Mouse (Mus musculus) MEL (cell line): ENCODE data around the gene BC035044.

ENCODE experiments used
- CTCF ChIP-seq, 3 experiments: IDR thresholded peaks in 2 of 3; conservative IDR thresholded peaks in 1 of 3; 2 replicates each; pipeline ENCODE4 v1.5.1; 2011 to 2012; ENCODE audit warnings: low read length in 3 of 3, low read depth in 2 of 3, mild to moderate bottlenecking in 2 of 3, improper control_type of control experiment in 1 of 3, inconsistent platforms in 1 of 3, mixed read lengths in 1 of 3, moderate library complexity in 1 of 3; ENCODE audit not compliant: control insufficient read depth in 1 of 3, insufficient read depth in 1 of 3, poor library complexity in 1 of 3, severe bottlenecking in 1 of 3
- EP300 ChIP-seq, 2 experiments: IDR thresholded peaks; 2 replicates each; pipeline ENCODE4 v1.6.1; 2011; ENCODE audit warnings: improper control_type of control experiment in 2 of 2, low read length in 2 of 2, low read depth in 1 of 2, mild to moderate bottlenecking in 1 of 2
- MEF2A ChIP-seq: IDR thresholded peaks from 2 replicates; pipeline ENCODE4 v1.6.1; 2014; ENCODE audit warnings: low read depth, mild to moderate bottlenecking, inconsistent platforms, low read length, improper control_type of control experiment; ENCODE audit not compliant: poor library complexity, insufficient replicate concordance, severe bottlenecking; ENCODE audit errors: extremely low read depth
- MYB ChIP-seq: IDR thresholded peaks from 2 replicates; pipeline ENCODE4 v1.6.1; 2011; ENCODE audit warnings: mild to moderate bottlenecking, low read depth, low read length, improper control_type of control experiment
- POLR2A ChIP-seq, 2 experiments: IDR thresholded peaks; 2 replicates each; pipeline ENCODE4 v1.6.1; 2011 to 2012; ENCODE audit warnings: low read length in 2 of 2, mild to moderate bottlenecking in 2 of 2, control low read depth in 1 of 2, improper control_type of control experiment in 1 of 2, low read depth in 1 of 2, moderate library complexity in 1 of 2; ENCODE audit not compliant: control insufficient read depth in 1 of 2, insufficient read depth in 1 of 2, poor library complexity in 1 of 2
- TAL1 ChIP-seq: IDR thresholded peaks from 2 replicates; pipeline ENCODE4 v1.6.1; 2012; ENCODE audit warnings: mild to moderate bottlenecking, inconsistent platforms, low read length, moderate library complexity, mixed read lengths
- TBP ChIP-seq: IDR thresholded peaks from 2 replicates; pipeline ENCODE4 v1.8.0; 2011; ENCODE audit warnings: low read depth, low read length, improper control_type of control experiment
- ZC3H11A ChIP-seq: IDR thresholded peaks from 2 replicates; pipeline ENCODE4 v1.6.1; 2012; ENCODE audit warnings: low read depth, mild to moderate bottlenecking, inconsistent platforms, low read length, improper control_type of control experiment

DNA sequence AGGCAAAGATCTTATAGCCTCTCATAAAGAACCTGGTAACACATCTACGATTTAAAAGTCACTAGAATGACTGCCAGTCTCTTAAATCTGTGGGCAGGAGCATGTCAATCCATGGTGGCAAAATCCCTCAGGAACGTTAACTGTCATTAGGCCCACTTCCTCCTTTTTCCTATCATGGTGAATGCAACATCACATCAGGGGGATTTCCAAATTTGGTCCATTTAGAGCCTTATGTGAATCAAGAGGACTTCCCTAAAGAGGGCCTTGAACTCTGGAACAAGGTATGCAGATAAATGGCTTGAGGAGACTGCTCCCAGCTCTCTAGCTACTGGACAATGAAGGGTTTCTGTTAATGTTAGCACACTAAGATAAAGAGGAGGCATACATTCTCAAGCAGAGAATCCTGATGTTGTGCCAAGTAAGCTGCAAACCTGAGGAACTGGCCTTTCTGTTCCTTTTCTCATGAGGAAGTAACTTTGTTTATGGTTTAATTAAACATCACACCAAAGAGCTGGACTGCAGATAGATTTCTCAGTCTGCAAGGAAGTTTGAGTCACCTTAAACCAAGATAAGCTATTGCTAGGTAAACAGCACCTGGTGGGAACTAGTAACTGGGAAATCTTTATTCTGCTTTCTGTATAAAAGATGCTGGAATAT lies 22.8 kb upstream of the BC035044 start:
- TF ChIP-seq POLR2A (IDR thresholded peaks at IDR 0.05; ENCODE audit: control insufficient read depth in 1 of 2, insufficient read depth in 1 of 2, low read depth in 1 of 2, low read length in 2 of 2, poor library complexity in 1 of 2) (no peak), TBP (no peak), CTCF (IDR thresholded peaks at IDR 0.05 in 2 of 3, conservative IDR thresholded peaks at IDR 0.05 in 1 of 3; ENCODE audit: control insufficient read depth in 1 of 3, insufficient read depth in 1 of 3, low read depth in 2 of 3, low read length in 3 of 3, poor library complexity in 1 of 3, severe bottlenecking in 1 of 3) (no peak), ZC3H11A (no peak), TAL1 (no peak), MEF2A (no peak), EP300 (IDR thresholded peaks at IDR 0.05; ENCODE audit: low read depth in 1 of 2, low read length in 2 of 2) (no peak), MYB (no peak)
